Mouse (Mus musculus) gastrocnemius, postnatal 4 days (tissue): ENCODE measurements around the gene Rasgrf1. TPM values are rescaled to one million over a fixed set of nuclear protein-coding genes. Genes with fewer than 3 reads are reported as not detected.
"Not testable (repeated sequence)": the region's sequence is repeated elsewhere in the genome, so short reads cannot be mapped to it uniquely, and the experiment has no call there.

Experiments used
- DNase-seq, 2 experiments: peaks; one replicate each; pipeline ENCODE4 v3.0.0; 2021 to 2022; ENCODE audit warnings: low spot score in 2 of 2, mixed read lengths in 2 of 2
- total RNA-seq, 2 experiments: library from RNA; stranded (reverse); gene quantifications; 2 replicates each; pipeline ENCODE4 v1.2.3; 2021

Gene Rasgrf1
- total RNA-seq, 2 experiments from 2014 or later = 0.15 TPM; not detected in 1

- no peak for DNase-seq
These were observed 126.1 kb downstream of the Rasgrf1 start for GRCm38 (mm10) chr9:90035794-90036193.

- DNase-seq = no peak
These were observed 126.6 kb downstream of the Rasgrf1 start for GRCm38 (mm10) chr9:90036313-90036712.

GRCm38 (mm10) chr9:90038535-90038934 lies 128.8 kb downstream of the Rasgrf1 start:
- DNase-seq = no peak

GRCm38 (mm10) chr9:90040916-90041315 lies 131.2 kb downstream of the Rasgrf1 start:
- DNase-seq = no peak

GRCm38 (mm10) chr9:90041556-90041955 lies 131.8 kb downstream of the Rasgrf1 start:
- DNase-seq = no peak

- not testable (repeated sequence) for DNase-seq
These were observed 133.2 kb downstream of the Rasgrf1 start for GRCm38 (mm10) chr9:90042906-90043305.

GRCm38 (mm10) chr9:90045191-90045590 lies 135.5 kb downstream of the Rasgrf1 start:
- DNase-seq = no peak

GRCm38 (mm10) chr9:90047937-90048627 lies 138.4 kb downstream of the Rasgrf1 start:
- no peak for DNase-seq

- DNase-seq = no peak
These were observed 144.1 kb downstream of the Rasgrf1 start, which contains the start of gene Ctsh for GRCm38 (mm10) chr9:90053852-90054251. TSS of gene Ctsh (plus strand) at chr9:90054152.

GRCm38 (mm10) chr9:90054371-90055145 lies 144.8 kb downstream of the Rasgrf1 start:
- DNase-seq = peak in 1 of 2 experiments; percentile 51

GRCm38 (mm10) chr9:90055409-90055808 lies 145.7 kb downstream of the Rasgrf1 start:
- DNase-seq = no peak

GRCm38 (mm10) chr9:90055911-90056310 lies 146.2 kb downstream of the Rasgrf1 start:
- no peak for DNase-seq

GRCm38 (mm10) chr9:90056716-90057115 lies 147.0 kb downstream of the Rasgrf1 start:
- DNase-seq = no peak

GRCm38 (mm10) chr9:90059828-90060573 lies 150.3 kb downstream of the Rasgrf1 start:
- DNase-seq = no peak

GRCm38 (mm10) chr9:90060574-90060875 lies 150.8 kb downstream of the Rasgrf1 start:
- no peak for DNase-seq

- DNase-seq = not testable (repeated sequence)
These were observed 151.2 kb downstream of the Rasgrf1 start for GRCm38 (mm10) chr9:90060932-90061331.

- DNase-seq = no peak
These were observed 157.6 kb downstream of the Rasgrf1 start for GRCm38 (mm10) chr9:90067341-90067740.

GRCm38 (mm10) chr9:90068786-90069185 lies 159.1 kb downstream of the Rasgrf1 start:
- DNase-seq = no peak

- no peak for DNase-seq
These were observed 159.8 kb downstream of the Rasgrf1 start for GRCm38 (mm10) chr9:90069485-90069884.

GRCm38 (mm10) chr9:90070174-90070573 lies 160.5 kb downstream of the Rasgrf1 start:
- no peak for DNase-seq

GRCm38 (mm10) chr9:90075336-90075735 lies 165.6 kb downstream of the Rasgrf1 start:
- DNase-seq = no peak

- no peak for DNase-seq
These were observed 166.4 kb downstream of the Rasgrf1 start for GRCm38 (mm10) chr9:90076131-90076530.
